Mouse (Mus musculus) stomach, postnatal 0 days (tissue): ENCODE measurements around the gene Itga1. TPM values are rescaled to one million over a fixed set of nuclear protein-coding genes. Genes with fewer than 3 reads are reported as not detected.
A peak's percentile ranks its signal among the peaks of the same experiment; 100 is the strongest.

Experiments
- ATAC-seq: fragments of 200-750 bp; cut with Nextera tagmentation; 2 replicates; pipeline ENCODE4 v1.8.0; 2017; ENCODE audit not compliant: low FRiP score, low TSS enrichment
- DNase-seq: peaks from one replicate; pipeline ENCODE4 v3.0.0-alpha.2; 2016; ENCODE audit warnings: low spot score
- H3K27ac ChIP-seq: fragments of 300-500 bp; sonication (generic); replicated peaks from 2 replicates; pipeline ENCODE4 v1.5.1; 2014; ENCODE audit warnings: mild to moderate bottlenecking, control low read depth
- H3K27me3 ChIP-seq: fragments of 300-500 bp; sonication (generic); 2 replicates; pipeline ENCODE4 v1.6.1; 2014; ENCODE audit warnings: low read length; ENCODE audit not compliant: control insufficient read depth, insufficient read depth
- H3K36me3 ChIP-seq: fragments of 300-500 bp; sonication (generic); 2 replicates; pipeline ENCODE4 v1.6.1; 2014; ENCODE audit warnings: low read length, mixed read lengths; ENCODE audit not compliant: control insufficient read depth, insufficient read depth
- H3K4me1 ChIP-seq: fragments of 300-500 bp; sonication (generic); replicated peaks from 2 replicates; pipeline ENCODE4 v1.6.1; 2014; ENCODE audit warnings: antibody characterized with exemption; ENCODE audit not compliant: control insufficient read depth, insufficient read depth
- H3K4me2 ChIP-seq: fragments of 300-500 bp; sonication (generic); replicated peaks from 2 replicates; pipeline ENCODE4 v1.6.1; 2014; ENCODE audit warnings: low read depth, mild to moderate bottlenecking, control low read depth, moderate library complexity
- H3K4me3 ChIP-seq: fragments of 300-500 bp; sonication (generic); 2 replicates; pipeline ENCODE4 v1.5.1; 2014; ENCODE audit warnings: low read depth, low read length, control low read depth
- H3K9ac ChIP-seq: fragments of 300-500 bp; sonication (generic); 2 replicates; pipeline ENCODE4 v1.6.1; 2014; ENCODE audit warnings: mild to moderate bottlenecking, low read length, control low read depth, mixed read lengths
- H3K9me3 ChIP-seq: fragments of 300-500 bp; sonication (generic); 2 replicates; pipeline ENCODE4 v1.6.1; 2016; ENCODE audit warnings: low read length; ENCODE audit not compliant: control insufficient read depth
- CTCF ChIP-seq: IDR thresholded peaks from 2 replicates; pipeline ENCODE4 v1.5.1; 2016; ENCODE audit warnings: antibody characterized with exemption, low read depth, mild to moderate bottlenecking, moderate library complexity
- EP300 ChIP-seq: optimal IDR thresholded peaks from 2 replicates; pipeline ENCODE3; 2016; ENCODE audit warnings: antibody characterized with exemption
- WGBS: fragments of 180-500 bp; shearing (Covaris S2); extraction: QIAGEN DNeasy Blood & Tissue Kit; methylation state at CpG from one replicate; pipeline ENCODE4 v1.1.7; 2014; 5-methylcytosine and 5-hydroxymethylcytosine counted together
- polyA plus RNA-seq: library from polyadenylated mRNA; unstranded; fragments of >200 nt; fragmentation: Nextera tagmentation; extraction: Ambion mirVana; gene quantifications from 2 replicates; pipeline ENCODE4 v1.2.1, GENCODE M21; 2015

Gene Itga1
- polyA plus RNA-seq, 1 experiment from 2014 or later, result 18.4 TPM

- ATAC-seq, result no peak
- Histone ChIP-seq H3K4me2 (no peak overlapping the region), H3K9ac (no peak overlapping the region), H3K27ac (no peak overlapping the region), H3K4me1 (no peaks in the 10 kb centered on the region), H3K36me3 (no peaks in the 10 kb centered on the region), H3K9me3 (no peaks in the 10 kb centered on the region), H3K27me3 (no peaks in the 10 kb centered on the region), H3K4me3 (no peak overlapping the region)
- TF ChIP-seq EP300 (no peak), CTCF (no peak)
- WGBS, result 53% methylated on average over 8 of the region's 8 CpGs
- DNase-seq, result no peak
Observed at GRCm38 (mm10) chr13:115035387-115035786, 66.4 kb downstream of the Itga1 start.

GRCm38 (mm10) chr13:115033135-115033534, 68.6 kb downstream of the Itga1 start:
- no peak for DNase-seq
- no peak overlapping the region for H3K4me2 ChIP-seq
- H3K27me3 ChIP-seq, result no peaks in the 10 kb centered on the region
- H3K36me3 ChIP-seq, result no peaks in the 10 kb centered on the region
- no peak for TF ChIP-seq CTCF
- no peak for TF ChIP-seq EP300
- 68% methylated on average over 2 of the region's 2 CpGs for WGBS
- no peaks in the 10 kb centered on the region for H3K9me3 ChIP-seq
- H3K27ac ChIP-seq, result no peak overlapping the region
- no peak overlapping the region for H3K9ac ChIP-seq
- H3K4me1 ChIP-seq, result no peaks in the 10 kb centered on the region
- no peak overlapping the region for H3K4me3 ChIP-seq
- no peak for ATAC-seq

- no peak overlapping the region for H3K4me3 ChIP-seq
- H3K9me3 ChIP-seq, result no peaks in the 10 kb centered on the region
- no peak overlapping the region for H3K4me2 ChIP-seq
- TF ChIP-seq CTCF (no peak), EP300 (no peak)
- no peaks in the 10 kb centered on the region for H3K27me3 ChIP-seq
- ATAC-seq (no peak), DNase-seq (no peak)
- H3K36me3 ChIP-seq, result no peaks in the 10 kb centered on the region
- no peak overlapping the region for H3K9ac ChIP-seq
- WGBS, result 49% methylated on average over 17 of the region's 17 CpGs
- H3K4me1 ChIP-seq, result no peaks in the 10 kb centered on the region
- H3K27ac ChIP-seq, result peak overlapping the region; percentile 41
Observed at GRCm38 (mm10) chr13:115031177-115032000, 70.4 kb downstream of the Itga1 start.

GRCm38 (mm10) chr13:115025394-115025793, 76.4 kb downstream of the Itga1 start:
- no peaks in the 10 kb centered on the region for H3K36me3 ChIP-seq
- H3K4me2 ChIP-seq, result no peak overlapping the region
- TF ChIP-seq EP300, result no peak
- TF ChIP-seq CTCF, result no peak
- WGBS, result 83% methylated on average over 3 of the region's 3 CpGs
- DNase-seq, result no peak
- no peak overlapping the region for H3K9ac ChIP-seq
- no peaks in the 10 kb centered on the region for H3K4me1 ChIP-seq
- H3K27ac ChIP-seq, result no peak overlapping the region
- H3K4me3 ChIP-seq, result no peak overlapping the region
- no peak for ATAC-seq
- no peaks in the 10 kb centered on the region for H3K27me3 ChIP-seq
- no peaks in the 10 kb centered on the region for H3K9me3 ChIP-seq

GRCm38 (mm10) chr13:115022117-115022787, 79.5 kb downstream of the Itga1 start:
- Histone ChIP-seq H3K27ac (no peak overlapping the region), H3K27me3 (no peaks in the 10 kb centered on the region), H3K4me1 (no peaks in the 10 kb centered on the region), H3K9me3 (no peaks in the 10 kb centered on the region), H3K36me3 (no peaks in the 10 kb centered on the region), H3K4me3 (no peak overlapping the region), H3K4me2 (no peak overlapping the region), H3K9ac (no peak overlapping the region)
- WGBS, result 81% methylated on average over 6 of the region's 6 CpGs
- TF ChIP-seq EP300, result no peak
- no peak for TF ChIP-seq CTCF
- DNase-seq (no peak), ATAC-seq (no peak)

GRCm38 (mm10) chr13:115021411-115021810, 80.4 kb downstream of the Itga1 start:
- Histone ChIP-seq H3K4me3 (no peak overlapping the region), H3K9me3 (no peaks in the 10 kb centered on the region), H3K36me3 (no peaks in the 10 kb centered on the region), H3K9ac (no peak overlapping the region), H3K27ac (no peak overlapping the region), H3K4me2 (no peak overlapping the region), H3K27me3 (no peaks in the 10 kb centered on the region), H3K4me1 (no peaks in the 10 kb centered on the region)
- WGBS, result 71% methylated on average over 10 of the region's 10 CpGs
- ATAC-seq (no peak), DNase-seq (no peak)
- TF ChIP-seq EP300, result no peak
- TF ChIP-seq CTCF, result no peak
